Mouse (Mus musculus): ENCODE data around the gene Cacna1c. TPM values are rescaled to one million over a fixed set of nuclear protein-coding genes. Genes with fewer than 3 reads are reported as not detected.

Gene Cacna1c
- polyA plus RNA-seq, 2 experiments: 8.9 to 29.0 TPM

- Histone ChIP-seq H3K4me2 (replicated peaks; ENCODE audit: low read depth, low read length, severe bottlenecking) (no peak overlapping the region), H3K36me3 (ENCODE audit: control insufficient read depth, insufficient read depth, low read length) (no peaks in the 10 kb centered on the region), H3K9me3 (ENCODE audit: control insufficient read depth, low read length) (no peaks in the 10 kb centered on the region), H3K27ac (replicated peaks; ENCODE audit: low read depth, low read length) (no peak overlapping the region), H3K4me1 (ENCODE audit: control insufficient read depth, insufficient read depth, low read length) (no peaks in the 10 kb centered on the region), H3K9ac (ENCODE audit: low read depth, low read length, severe bottlenecking) (no peak overlapping the region), H3K27me3 (ENCODE audit: control insufficient read depth, insufficient read depth, low read length) (no peaks in the 10 kb centered on the region), H3K4me3 (replicated peaks; ENCODE audit: low read length) (no peak overlapping the region)
- DNase-seq (ENCODE audit: low spot score) (no peak), ATAC-seq (ENCODE audit: low FRiP score, low read depth) (no peak)
- no peak for TF ChIP-seq POLR2A (IDR thresholded peaks at IDR 0.05; ENCODE audit: borderline replicate concordance, extremely low read depth, insufficient read depth, insufficient read length)
- WGBS: 93% methylated on average over 2 of the region's 2 CpGs
Observed at GRCm38 (mm10) chr6:118965577-118965976, 230.6 kb downstream of the Cacna1c start.

- Histone ChIP-seq H3K27me3 (ENCODE audit: control insufficient read depth, insufficient read depth, low read length) (no peaks in the 10 kb centered on the region), H3K36me3 (ENCODE audit: control insufficient read depth, insufficient read depth, low read length) (no peaks in the 10 kb centered on the region), H3K27ac (replicated peaks; ENCODE audit: low read depth, low read length) (no peak overlapping the region), H3K9me3 (ENCODE audit: control insufficient read depth, low read length) (no peaks in the 10 kb centered on the region), H3K4me3 (replicated peaks; ENCODE audit: low read length) (no peak overlapping the region), H3K4me2 (replicated peaks; ENCODE audit: low read depth, low read length, severe bottlenecking) (no peak overlapping the region), H3K9ac (ENCODE audit: low read depth, low read length, severe bottlenecking) (no peak overlapping the region), H3K4me1 (ENCODE audit: control insufficient read depth, insufficient read depth, low read length) (no peaks in the 10 kb centered on the region)
- ATAC-seq (ENCODE audit: low FRiP score, low read depth): no peak
- WGBS: 88% methylated on average over 6 of the region's 6 CpGs
- TF ChIP-seq POLR2A (IDR thresholded peaks at IDR 0.05; ENCODE audit: borderline replicate concordance, extremely low read depth, insufficient read depth, insufficient read length): no peak
- no peak for DNase-seq (ENCODE audit: low spot score)
Observed at GRCm38 (mm10) chr6:118963806-118964205, 232.4 kb downstream of the Cacna1c start.

GRCm38 (mm10) chr6:118963283-118963682 lies 232.9 kb downstream of the Cacna1c start:
- H3K27me3 ChIP-seq (ENCODE audit: control insufficient read depth, insufficient read depth, low read length): no peaks in the 10 kb centered on the region
- no peak overlapping the region for H3K9ac ChIP-seq (ENCODE audit: low read depth, low read length, severe bottlenecking)
- no peak for DNase-seq (ENCODE audit: low spot score)
- no peak for TF ChIP-seq POLR2A (IDR thresholded peaks at IDR 0.05; ENCODE audit: borderline replicate concordance, extremely low read depth, insufficient read depth, insufficient read length)
- H3K36me3 ChIP-seq (ENCODE audit: control insufficient read depth, insufficient read depth, low read length): no peaks in the 10 kb centered on the region
- H3K4me3 ChIP-seq (replicated peaks; ENCODE audit: low read length): no peak overlapping the region
- H3K27ac ChIP-seq (replicated peaks; ENCODE audit: low read depth, low read length): no peak overlapping the region
- H3K4me2 ChIP-seq (replicated peaks; ENCODE audit: low read depth, low read length, severe bottlenecking): no peak overlapping the region
- H3K9me3 ChIP-seq (ENCODE audit: control insufficient read depth, low read length): no peaks in the 10 kb centered on the region
- no peaks in the 10 kb centered on the region for H3K4me1 ChIP-seq (ENCODE audit: control insufficient read depth, insufficient read depth, low read length)
- 82% methylated on average over 5 of the region's 5 CpGs for WGBS
- ATAC-seq (ENCODE audit: low FRiP score, low read depth): no peak

- H3K27me3 ChIP-seq (ENCODE audit: control insufficient read depth, insufficient read depth, low read length): no peaks in the 10 kb centered on the region
- no peak overlapping the region for H3K9ac ChIP-seq (ENCODE audit: low read depth, low read length, severe bottlenecking)
- no peak overlapping the region for H3K27ac ChIP-seq (replicated peaks; ENCODE audit: low read depth, low read length)
- no peak for DNase-seq (ENCODE audit: low spot score)
- no peaks in the 10 kb centered on the region for H3K4me1 ChIP-seq (ENCODE audit: control insufficient read depth, insufficient read depth, low read length)
- H3K4me3 ChIP-seq (replicated peaks; ENCODE audit: low read length): no peak overlapping the region
- no peak for TF ChIP-seq POLR2A (IDR thresholded peaks at IDR 0.05; ENCODE audit: borderline replicate concordance, extremely low read depth, insufficient read depth, insufficient read length)
- H3K4me2 ChIP-seq (replicated peaks; ENCODE audit: low read depth, low read length, severe bottlenecking): no peak overlapping the region
- WGBS: 86% methylated on average over 9 of the region's 9 CpGs
- H3K9me3 ChIP-seq (ENCODE audit: control insufficient read depth, low read length): no peaks in the 10 kb centered on the region
- no peak for ATAC-seq (ENCODE audit: low FRiP score, low read depth)
- H3K36me3 ChIP-seq (ENCODE audit: control insufficient read depth, insufficient read depth, low read length): no peaks in the 10 kb centered on the region
Observed at GRCm38 (mm10) chr6:118958529-118958928, 237.7 kb downstream of the Cacna1c start.

- Histone ChIP-seq H3K4me2 (replicated peaks; ENCODE audit: low read depth, low read length, severe bottlenecking) (no peak overlapping the region), H3K27me3 (ENCODE audit: control insufficient read depth, insufficient read depth, low read length) (no peaks in the 10 kb centered on the region), H3K4me3 (replicated peaks; ENCODE audit: low read length) (no peak overlapping the region), H3K9me3 (ENCODE audit: control insufficient read depth, low read length) (no peaks in the 10 kb centered on the region), H3K36me3 (ENCODE audit: control insufficient read depth, insufficient read depth, low read length) (no peaks in the 10 kb centered on the region), H3K27ac (replicated peaks; ENCODE audit: low read depth, low read length) (no peak overlapping the region), H3K9ac (ENCODE audit: low read depth, low read length, severe bottlenecking) (no peak overlapping the region), H3K4me1 (ENCODE audit: control insufficient read depth, insufficient read depth, low read length) (no peaks in the 10 kb centered on the region)
- TF ChIP-seq POLR2A (IDR thresholded peaks at IDR 0.05; ENCODE audit: borderline replicate concordance, extremely low read depth, insufficient read depth, insufficient read length): no peak
- ATAC-seq (ENCODE audit: low FRiP score, low read depth) (no peak), DNase-seq (ENCODE audit: low spot score) (no peak)
- WGBS: 88% methylated on average over 4 of the region's 4 CpGs
Observed at GRCm38 (mm10) chr6:118956234-118956633, 240.0 kb downstream of the Cacna1c start.

- no peaks in the 10 kb centered on the region for H3K27me3 ChIP-seq (ENCODE audit: control insufficient read depth, insufficient read depth, low read length)
- no peaks in the 10 kb centered on the region for H3K9me3 ChIP-seq (ENCODE audit: control insufficient read depth, low read length)
- no peak overlapping the region for H3K4me3 ChIP-seq (replicated peaks; ENCODE audit: low read length)
- no peak overlapping the region for H3K4me2 ChIP-seq (replicated peaks; ENCODE audit: low read depth, low read length, severe bottlenecking)
- DNase-seq (ENCODE audit: low spot score) (no peak), ATAC-seq (ENCODE audit: low FRiP score, low read depth) (no peak)
- no peak overlapping the region for H3K9ac ChIP-seq (ENCODE audit: low read depth, low read length, severe bottlenecking)
- no peaks in the 10 kb centered on the region for H3K36me3 ChIP-seq (ENCODE audit: control insufficient read depth, insufficient read depth, low read length)
- no peak overlapping the region for H3K27ac ChIP-seq (replicated peaks; ENCODE audit: low read depth, low read length)
- no peak for TF ChIP-seq POLR2A (IDR thresholded peaks at IDR 0.05; ENCODE audit: borderline replicate concordance, extremely low read depth, insufficient read depth, insufficient read length)
- no peaks in the 10 kb centered on the region for H3K4me1 ChIP-seq (ENCODE audit: control insufficient read depth, insufficient read depth, low read length)
Observed at GRCm38 (mm10) chr6:118955777-118956176, 240.4 kb downstream of the Cacna1c start.

Measured in limb, embryonic 14.5 days (tissue).